Mouse (Mus musculus): ENCODE results near the gene Ell. TPM values are rescaled to one million over a fixed set of nuclear protein-coding genes. Genes with fewer than 3 reads are reported as not detected.

Gene Ell
- polyA plus RNA-seq, 1 experiment from 2014 or later = 19.2 TPM

DNA sequence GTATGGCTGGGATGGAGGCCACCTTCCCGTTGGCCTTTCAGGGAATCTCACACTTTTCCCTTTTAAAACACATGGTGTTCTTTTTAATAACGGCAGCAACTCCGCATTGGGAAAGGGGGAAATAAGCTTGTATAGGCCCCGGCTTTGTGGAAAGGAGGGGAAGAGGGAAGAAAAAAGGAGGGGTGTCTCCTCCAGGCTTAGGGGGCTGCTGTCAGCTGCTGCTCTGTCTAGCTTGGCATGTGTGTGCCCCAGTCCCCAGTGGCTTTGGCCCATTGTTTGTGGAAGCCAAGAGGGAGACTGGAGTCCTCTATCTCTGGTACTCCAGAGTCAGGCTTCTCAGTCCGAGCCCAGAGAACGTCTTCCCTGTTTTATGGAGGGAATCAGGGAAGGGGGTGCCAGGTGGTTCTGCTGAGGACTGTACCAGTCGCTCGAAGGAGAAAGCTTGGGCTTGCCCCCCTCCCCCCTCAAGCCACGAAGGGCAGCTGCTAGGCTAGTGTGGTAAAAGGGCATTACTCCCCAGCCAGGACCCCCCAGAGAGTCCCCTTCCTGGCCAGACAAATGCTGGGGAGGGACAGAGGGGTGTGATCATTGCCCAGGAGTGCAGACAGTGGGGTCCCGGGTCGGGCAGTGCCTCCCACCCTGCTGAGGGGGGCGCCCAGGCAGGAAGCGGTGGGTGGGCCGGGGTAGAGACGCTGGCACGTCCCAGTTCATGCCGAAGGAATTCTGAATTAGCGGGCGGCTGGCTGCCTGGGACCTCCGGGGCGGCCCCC, 44.1 kb upstream of the Ell start:
- H3K9ac ChIP-seq (ENCODE audit: low read depth, low read length) = no peak overlapping the region; the same call in 1 of the 2 replicates
- WGBS = 0% methylated on average over 21 of the region's 21 CpGs
- no peak overlapping the region for H3K4me3 ChIP-seq (ENCODE audit: low read depth, low read length)

DNA sequence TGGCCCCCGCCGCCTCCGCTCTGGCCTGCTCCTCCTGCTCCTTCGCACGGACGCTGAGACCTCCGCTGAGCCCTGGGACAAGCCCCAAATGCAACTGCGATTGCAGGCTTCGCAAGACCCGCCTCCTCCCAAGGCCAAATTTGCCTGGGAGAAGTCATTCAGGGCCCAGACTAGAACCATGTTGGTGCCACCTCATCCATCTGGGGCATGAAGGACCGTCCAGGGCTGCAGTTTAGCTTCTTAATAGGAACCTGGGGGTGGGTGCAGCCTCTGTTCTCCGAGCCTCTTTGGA, 43.5 kb upstream of the Ell start:
- Histone ChIP-seq H3K27me3 (ENCODE audit: control insufficient read depth, insufficient read depth, low read depth, low read length) (peaks cover 87% of the 10 kb centered on the region), H3K4me3 (ENCODE audit: low read depth, low read length) (no peak overlapping the region), H3K27ac (ENCODE audit: low read length) (no peak overlapping the region), H3K4me2 (ENCODE audit: low read length) (no peak overlapping the region), H3K4me1 (ENCODE audit: control insufficient read depth, insufficient read depth, low read length) (peaks cover 20% of the 10 kb centered on the region), H3K9me3 (replicated peaks; ENCODE audit: control insufficient read depth, low read length, poor library complexity, severe bottlenecking) (no peaks in the 10 kb centered on the region), H3K9ac (ENCODE audit: low read depth, low read length) (no peak overlapping the region; the same call in 1 of the 2 replicates), H3K36me3 (ENCODE audit: control insufficient read depth, insufficient read depth, low read length) (no peaks in the 10 kb centered on the region)
- 4% methylated on average over 12 of the region's 12 CpGs for WGBS
- ATAC-seq = no peak

More for the DNA sequence above, 44.1 kb upstream of the Ell start:
- Histone ChIP-seq H3K4me1 (ENCODE audit: control insufficient read depth, insufficient read depth, low read length) (peaks cover 20% of the 10 kb centered on the region), H3K27ac (ENCODE audit: low read length) (no peak overlapping the region), H3K36me3 (ENCODE audit: control insufficient read depth, insufficient read depth, low read length) (no peaks in the 10 kb centered on the region), H3K4me2 (ENCODE audit: low read length) (no peak overlapping the region), H3K9me3 (replicated peaks; ENCODE audit: control insufficient read depth, low read length, poor library complexity, severe bottlenecking) (no peaks in the 10 kb centered on the region), H3K27me3 (ENCODE audit: control insufficient read depth, insufficient read depth, low read depth, low read length) (peaks cover 87% of the 10 kb centered on the region)
- ATAC-seq = 0 out of 2 replicates have a peak, but pooled peaks have one; percentile 12

DNA sequence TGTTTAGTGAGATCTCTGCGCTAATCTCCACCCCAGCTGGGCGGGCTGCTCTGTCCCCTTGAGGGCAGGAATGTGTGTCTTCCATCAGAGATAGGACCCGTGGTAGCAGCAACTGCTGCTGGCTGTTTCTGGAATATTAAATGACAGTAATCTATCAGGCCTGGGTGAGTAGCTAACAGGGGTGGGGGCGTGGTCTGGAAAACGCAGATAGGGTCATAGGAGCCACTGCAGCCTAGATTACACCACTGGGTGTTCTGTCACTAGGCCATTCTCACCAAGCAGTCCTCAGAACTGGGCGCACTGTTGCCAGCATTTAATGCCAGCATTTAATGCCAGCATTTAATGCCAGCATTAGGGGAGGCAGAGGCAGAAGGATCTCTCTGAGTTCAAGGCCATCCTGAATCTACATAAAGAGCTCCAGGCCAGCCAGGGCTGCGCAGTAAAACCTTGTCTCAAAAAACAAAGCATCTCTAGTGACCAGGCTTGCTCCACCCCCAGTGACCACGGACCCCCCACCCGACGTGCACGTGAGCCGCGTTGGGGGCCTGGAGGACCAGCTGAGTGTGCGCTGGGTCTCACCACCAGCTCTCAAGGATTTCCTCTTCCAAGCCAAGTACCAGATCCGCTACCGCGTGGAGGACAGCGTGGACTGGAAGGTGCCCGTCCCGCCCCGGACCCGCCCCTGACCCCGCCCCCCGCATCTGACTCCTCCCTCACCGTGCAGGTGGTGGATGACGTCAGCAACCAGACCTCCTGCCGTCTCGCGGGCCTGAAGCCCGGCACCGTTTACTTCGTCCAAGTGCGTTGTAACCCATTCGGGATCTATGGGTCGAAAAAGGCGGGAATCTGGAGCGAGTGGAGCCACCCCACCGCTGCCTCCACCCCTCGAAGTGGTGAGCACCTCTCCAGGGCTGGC, 38.6 kb upstream of the Ell start:
- peak overlapping the region; percentile 30 for H3K4me2 ChIP-seq (ENCODE audit: low read length)
- 7% methylated on average over 36 of the region's 39 CpGs for WGBS
- peaks cover 7% of the 10 kb centered on the region; the same call in 1 of the 2 replicates for H3K36me3 ChIP-seq (ENCODE audit: control insufficient read depth, insufficient read depth, low read length)
- peaks cover 20% of the 10 kb centered on the region for H3K4me1 ChIP-seq (ENCODE audit: control insufficient read depth, insufficient read depth, low read length)
- peaks cover 81% of the 10 kb centered on the region for H3K27me3 ChIP-seq (ENCODE audit: control insufficient read depth, insufficient read depth, low read depth, low read length)
- no peak for ATAC-seq
- H3K9ac ChIP-seq (ENCODE audit: low read depth, low read length) = 0 out of 2 replicates have a peak overlapping the region, but pooled peaks have one; percentile 5
- peak overlapping the region; percentile 12; the same call in 1 of the 2 replicates for H3K4me3 ChIP-seq (ENCODE audit: low read depth, low read length)
- no peak overlapping the region for H3K27ac ChIP-seq (ENCODE audit: low read length)
- H3K9me3 ChIP-seq (replicated peaks; ENCODE audit: control insufficient read depth, low read length, poor library complexity, severe bottlenecking) = no peaks in the 10 kb centered on the region

DNA sequence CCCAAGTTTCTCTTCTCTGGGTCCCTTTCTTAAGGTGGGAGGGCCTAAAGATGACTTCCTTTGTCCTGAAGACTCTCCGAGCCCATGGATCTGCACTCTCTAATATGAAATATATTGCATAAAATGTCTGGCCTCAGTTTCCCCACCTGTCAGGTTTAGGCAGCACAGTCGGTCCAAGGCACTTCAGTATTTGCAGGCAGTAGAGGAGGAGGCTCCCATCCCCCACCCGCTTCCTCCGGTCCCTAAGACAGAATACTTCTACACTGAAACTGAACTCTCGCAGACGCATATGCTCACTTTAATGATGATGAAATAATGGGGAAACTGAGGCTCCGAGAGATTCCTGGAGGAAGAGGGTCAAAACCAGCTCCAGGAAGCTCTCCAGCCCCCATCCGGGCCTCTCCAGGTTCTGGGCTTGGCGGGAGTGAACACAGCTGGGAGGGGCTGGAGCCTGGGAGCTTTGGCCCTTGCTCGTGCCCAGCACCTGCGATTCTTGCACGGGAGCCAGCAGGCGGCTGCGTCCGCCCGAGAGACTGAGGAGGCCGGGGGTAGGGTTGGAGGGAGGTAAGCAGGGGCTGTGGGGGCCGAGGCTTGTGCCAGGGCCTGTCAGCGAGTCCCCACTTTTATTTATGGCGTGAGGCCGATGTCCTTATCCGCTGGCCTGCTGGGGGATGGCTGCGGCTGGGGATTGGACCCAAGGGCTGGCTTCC, 37.3 kb upstream of the Ell start:
- H3K4me1 ChIP-seq (ENCODE audit: control insufficient read depth, insufficient read depth, low read length) = peaks cover 23% of the 10 kb centered on the region
- H3K4me2 ChIP-seq (ENCODE audit: low read length) = no peak overlapping the region
- no peaks in the 10 kb centered on the region for H3K9me3 ChIP-seq (replicated peaks; ENCODE audit: control insufficient read depth, low read length, poor library complexity, severe bottlenecking)
- no peak overlapping the region for H3K9ac ChIP-seq (ENCODE audit: low read depth, low read length)
- H3K4me3 ChIP-seq (ENCODE audit: low read depth, low read length) = no peak overlapping the region
- ATAC-seq = no peak
- H3K36me3 ChIP-seq (ENCODE audit: control insufficient read depth, insufficient read depth, low read length) = peaks cover 7% of the 10 kb centered on the region; the same call in 1 of the 2 replicates
- whole genome bisulfite sequencing = 9% methylated on average over 23 of the region's 23 CpGs
- H3K27me3 ChIP-seq (ENCODE audit: control insufficient read depth, insufficient read depth, low read depth, low read length) = peaks cover 68% of the 10 kb centered on the region
- H3K27ac ChIP-seq (ENCODE audit: low read length) = no peak overlapping the region

DNA sequence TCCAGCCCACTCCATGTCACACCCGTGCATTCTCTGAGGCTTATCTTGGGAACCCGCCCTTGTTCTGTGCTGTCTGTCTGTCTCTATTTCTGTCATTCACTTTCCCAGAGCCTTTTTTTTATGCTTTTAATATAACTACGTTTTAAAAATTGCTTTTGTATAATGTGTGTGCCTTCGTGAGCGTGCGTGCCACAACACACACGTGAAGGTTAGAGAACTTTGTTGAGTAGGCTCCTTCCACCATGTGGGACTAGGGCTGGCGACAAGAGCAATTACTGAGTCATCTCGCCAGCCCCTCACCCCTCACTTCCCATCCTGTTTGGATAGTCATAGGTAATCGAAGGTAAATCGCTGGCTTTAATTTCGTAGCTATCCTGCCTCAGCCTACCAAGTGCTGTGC, 36.7 kb upstream of the Ell start:
- peaks cover 9% of the 10 kb centered on the region for H3K36me3 ChIP-seq (ENCODE audit: control insufficient read depth, insufficient read depth, low read length)
- no peak overlapping the region for H3K9ac ChIP-seq (ENCODE audit: low read depth, low read length)
- H3K4me2 ChIP-seq (ENCODE audit: low read length) = no peak overlapping the region
- 37% methylated on average over 12 of the region's 12 CpGs for WGBS
- ATAC-seq = no peak
- no peak overlapping the region for H3K4me3 ChIP-seq (ENCODE audit: low read depth, low read length)
- peaks cover 63% of the 10 kb centered on the region for H3K27me3 ChIP-seq (ENCODE audit: control insufficient read depth, insufficient read depth, low read depth, low read length)
- H3K4me1 ChIP-seq (ENCODE audit: control insufficient read depth, insufficient read depth, low read length) = peaks cover 23% of the 10 kb centered on the region
- H3K9me3 ChIP-seq (replicated peaks; ENCODE audit: control insufficient read depth, low read length, poor library complexity, severe bottlenecking) = no peaks in the 10 kb centered on the region
- no peak overlapping the region for H3K27ac ChIP-seq (ENCODE audit: low read length)

DNA sequence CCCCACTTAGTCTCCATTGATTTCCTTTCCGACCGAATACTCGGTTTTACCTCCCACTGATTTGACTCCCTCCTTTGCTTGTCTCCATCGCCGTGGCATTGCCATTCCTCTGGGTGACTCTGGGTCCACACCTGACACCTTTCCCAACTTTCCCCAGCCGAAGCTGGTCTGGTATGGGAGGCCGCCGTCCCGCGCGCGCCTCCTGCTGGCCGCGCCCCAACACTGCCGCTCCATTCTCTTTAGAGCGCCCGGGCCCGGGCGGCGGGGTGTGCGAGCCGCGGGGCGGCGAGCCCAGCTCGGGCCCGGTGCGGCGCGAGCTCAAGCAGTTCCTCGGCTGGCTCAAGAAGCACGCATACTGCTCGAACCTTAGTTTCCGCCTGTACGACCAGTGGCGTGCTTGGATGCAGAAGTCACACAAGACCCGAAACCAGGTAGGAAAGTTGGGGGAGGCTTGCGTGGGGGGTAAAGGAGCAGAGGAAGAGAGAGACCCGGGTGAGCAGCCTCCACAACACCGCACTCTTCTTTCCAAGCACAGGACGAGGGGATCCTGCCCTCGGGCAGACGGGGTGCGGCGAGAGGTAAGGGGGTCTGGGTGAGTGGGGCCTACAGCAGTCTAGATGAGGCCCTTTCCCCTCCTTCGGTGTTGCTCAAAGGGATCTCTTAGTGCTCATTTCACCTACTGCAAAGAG, 36.1 kb upstream of the Ell start:
- H3K4me3 ChIP-seq (ENCODE audit: low read depth, low read length) = no peak overlapping the region
- peaks cover 15% of the 10 kb centered on the region for H3K36me3 ChIP-seq (ENCODE audit: control insufficient read depth, insufficient read depth, low read length)
- 13% methylated on average over 46 of the region's 46 CpGs for WGBS
- ATAC-seq = no peak
- H3K4me2 ChIP-seq (ENCODE audit: low read length) = peak overlapping the region; percentile 11; the same call in 1 of the 2 replicates
- H3K27me3 ChIP-seq (ENCODE audit: control insufficient read depth, insufficient read depth, low read depth, low read length) = peaks cover 57% of the 10 kb centered on the region
- H3K9ac ChIP-seq (ENCODE audit: low read depth, low read length) = no peak overlapping the region; the same call in 1 of the 2 replicates
- no peaks in the 10 kb centered on the region for H3K9me3 ChIP-seq (replicated peaks; ENCODE audit: control insufficient read depth, low read length, poor library complexity, severe bottlenecking)
- H3K4me1 ChIP-seq (ENCODE audit: control insufficient read depth, insufficient read depth, low read length) = peaks cover 23% of the 10 kb centered on the region
- no peak overlapping the region for H3K27ac ChIP-seq (ENCODE audit: low read length)

DNA sequence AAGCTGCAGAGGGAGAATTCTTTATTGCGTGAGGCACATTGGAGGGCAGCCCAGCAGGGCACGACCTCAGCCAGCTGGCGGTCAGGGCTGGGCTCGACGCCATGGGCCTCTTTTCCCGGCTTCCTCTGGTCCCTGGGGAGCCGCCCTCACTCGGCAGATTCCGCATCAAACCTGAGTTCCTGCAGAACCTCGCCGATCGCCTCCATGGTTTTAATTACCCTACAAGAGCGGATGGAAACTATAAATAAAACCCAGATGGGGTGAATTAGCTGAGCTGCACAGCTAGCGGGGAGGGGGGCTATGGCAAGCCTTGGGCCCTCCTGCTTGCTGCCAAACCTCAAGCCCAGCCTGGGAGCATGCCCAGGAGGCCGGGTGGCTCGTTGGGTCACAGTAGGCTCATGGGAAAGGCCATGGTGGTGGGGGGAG, 35.0 kb upstream of the Ell start:
- no peaks in the 10 kb centered on the region for H3K9me3 ChIP-seq (replicated peaks; ENCODE audit: control insufficient read depth, low read length, poor library complexity, severe bottlenecking)
- no peak overlapping the region for H3K9ac ChIP-seq (ENCODE audit: low read depth, low read length)
- H3K4me2 ChIP-seq (ENCODE audit: low read length) = no peak overlapping the region
- peaks cover 46% of the 10 kb centered on the region for H3K27me3 ChIP-seq (ENCODE audit: control insufficient read depth, insufficient read depth, low read depth, low read length)
- no peak for ATAC-seq
- peaks cover 15% of the 10 kb centered on the region for H3K36me3 ChIP-seq (ENCODE audit: control insufficient read depth, insufficient read depth, low read length)
- peaks cover 32% of the 10 kb centered on the region for H3K4me1 ChIP-seq (ENCODE audit: control insufficient read depth, insufficient read depth, low read length)
- no peak overlapping the region for H3K4me3 ChIP-seq (ENCODE audit: low read depth, low read length)
- WGBS = 63% methylated on average over 16 of the region's 16 CpGs
- no peak overlapping the region for H3K27ac ChIP-seq (ENCODE audit: low read length)

DNA sequence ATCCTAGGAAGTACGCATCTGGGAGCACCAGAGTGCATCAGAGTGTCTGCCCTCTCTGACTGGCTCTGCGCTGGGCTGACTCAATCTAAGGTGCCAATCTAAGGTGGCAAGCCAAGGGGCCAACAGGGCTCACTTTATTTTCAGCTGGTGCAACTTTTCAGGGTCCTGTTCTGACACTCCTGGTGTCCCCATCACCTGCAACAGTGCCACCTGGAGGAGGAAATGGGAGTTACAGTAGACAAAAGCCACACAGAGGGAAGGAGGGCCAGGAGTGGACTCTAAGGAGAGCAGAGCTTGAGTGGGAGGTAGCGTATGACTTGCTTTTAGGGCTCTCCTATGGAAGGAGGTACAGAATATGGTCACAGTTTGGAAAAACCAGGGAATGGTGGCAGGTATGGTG, 34.4 kb upstream of the Ell start:
- H3K9ac ChIP-seq (ENCODE audit: low read depth, low read length) = no peak overlapping the region

More for the DNA sequence above, 34.4 kb upstream of the Ell start:
- H3K4me3 ChIP-seq (ENCODE audit: low read depth, low read length) = no peak overlapping the region
- no peaks in the 10 kb centered on the region for H3K9me3 ChIP-seq (replicated peaks; ENCODE audit: control insufficient read depth, low read length, poor library complexity, severe bottlenecking)
- H3K36me3 ChIP-seq (ENCODE audit: control insufficient read depth, insufficient read depth, low read length) = peaks cover 15% of the 10 kb centered on the region
- peak overlapping the region; percentile 15; the same call in 1 of the 2 replicates for H3K4me2 ChIP-seq (ENCODE audit: low read length)
- H3K27me3 ChIP-seq (ENCODE audit: control insufficient read depth, insufficient read depth, low read depth, low read length) = peaks cover 42% of the 10 kb centered on the region
- WGBS = 76% methylated on average over 3 of the region's 3 CpGs
- ATAC-seq = no peak
- no peak overlapping the region for H3K27ac ChIP-seq (ENCODE audit: low read length)
- H3K4me1 ChIP-seq (ENCODE audit: control insufficient read depth, insufficient read depth, low read length) = peaks cover 36% of the 10 kb centered on the region

Measured in midbrain, embryonic 16.5 days (tissue).